Mouse (Mus musculus) midbrain, postnatal 0 days (tissue): ENCODE measurements around the gene Map1b. TPM values are rescaled to one million over a fixed set of nuclear protein-coding genes. Genes with fewer than 3 reads are reported as not detected.

Experiments used
- ATAC-seq: fragments of 200-750 bp; cut with Nextera tagmentation; 2 replicates; pipeline ENCODE4 v1.8.0; 2017; ENCODE audit warnings: moderate number of reproducible peaks, mild to moderate bottlenecking, moderate TSS enrichment, moderate library complexity; ENCODE audit not compliant: low FRiP score
- DNase-seq: peaks from one replicate; pipeline ENCODE4 v3.0.0-alpha.2; 2015; ENCODE audit warnings: low spot score
- H3K27ac ChIP-seq: fragments of 300-500 bp; sonication (generic); 2 replicates; pipeline ENCODE4 v1.5.1; 2014; ENCODE audit warnings: low read depth, mild to moderate bottlenecking, low read length, mixed read lengths
- H3K27me3 ChIP-seq: fragments of 300-500 bp; sonication (generic); 2 replicates; pipeline ENCODE4 v1.6.1; 2014; ENCODE audit warnings: low read length, control low read depth, mixed read lengths; ENCODE audit not compliant: insufficient read depth
- H3K36me3 ChIP-seq: fragments of 300-500 bp; sonication (generic); 2 replicates; pipeline ENCODE4 v1.6.1; 2014; ENCODE audit warnings: low read length, control low read depth, mixed read lengths; ENCODE audit not compliant: insufficient read depth
- H3K4me1 ChIP-seq: fragments of 300-500 bp; sonication (generic); 2 replicates; pipeline ENCODE4 v1.6.1; 2014; ENCODE audit warnings: mild to moderate bottlenecking, control low read depth, antibody characterized with exemption, low read length, mixed read lengths; ENCODE audit not compliant: insufficient read depth
- H3K4me2 ChIP-seq: fragments of 300-500 bp; sonication (generic); 2 replicates; pipeline ENCODE4 v1.6.1; 2014; ENCODE audit warnings: low read depth, mild to moderate bottlenecking, low read length, mixed read lengths; ENCODE audit not compliant: poor library complexity, severe bottlenecking
- H3K4me3 ChIP-seq: fragments of 300-500 bp; sonication (generic); 2 replicates; pipeline ENCODE4 v1.5.1; 2014; ENCODE audit warnings: low read depth, mild to moderate bottlenecking, low read length, moderate library complexity
- H3K9ac ChIP-seq: fragments of 300-500 bp; sonication (generic); replicated peaks from 2 replicates; pipeline ENCODE4 v1.6.1; 2014; ENCODE audit warnings: mild to moderate bottlenecking, low read length, moderate library complexity, mixed read lengths; ENCODE audit not compliant: poor library complexity, severe bottlenecking
- H3K9me3 ChIP-seq: fragments of 300-500 bp; sonication (generic); 2 replicates; pipeline ENCODE4 v1.6.1; 2016; ENCODE audit warnings: low read length, control low read depth
- CTCF ChIP-seq: IDR thresholded peaks from 2 replicates; pipeline ENCODE4 v1.5.1; 2016; ENCODE audit warnings: antibody characterized with exemption, mild to moderate bottlenecking
- WGBS: fragments of 180-500 bp; shearing (Covaris S2); extraction: QIAGEN DNeasy Blood & Tissue Kit; methylation state at CpG from one replicate; pipeline ENCODE4 v1.1.7; 2014; 5-methylcytosine and 5-hydroxymethylcytosine counted together
- polyA plus RNA-seq: library from polyadenylated mRNA; unstranded; fragments of >200 nt; fragmentation: Nextera tagmentation; extraction: Ambion mirVana; gene quantifications from 2 replicates; pipeline ENCODE4 v1.2.1, GENCODE M21; 2015
- total RNA-seq: library from RNA; depleted of rRNA; stranded (reverse); fragments of >200 nt; gene quantifications from 2 replicates; pipeline ENCODE4 v1.2.3, GENCODE M21; 2014

Gene Map1b
- total and polyA plus RNA-seq, 2 experiments from 2014 or later, result 913 to 2,125 TPM

GRCm38 (mm10) chr13:99398149-99398701 lies 118.1 kb downstream of the Map1b start:
- Histone ChIP-seq H3K36me3 (0 out of 2 replicates have a peak, but pooled peaks cover 4% of the 10 kb centered on the region), H3K27me3 (no peaks in the 10 kb centered on the region), H3K4me3 (no peak overlapping the region), H3K27ac (no peak overlapping the region), H3K9ac (no peak overlapping the region), H3K4me2 (no peak overlapping the region), H3K4me1 (no peaks in the 10 kb centered on the region), H3K9me3 (no peaks in the 10 kb centered on the region)
- no peak for TF ChIP-seq CTCF
- DNase-seq (peak; percentile 63), ATAC-seq (peak; percentile 24; the same call in 1 of the 2 replicates)
- WGBS, result 78% methylated on average over 12 of the region's 12 CpGs

- Histone ChIP-seq H3K9me3 (no peaks in the 10 kb centered on the region), H3K4me3 (no peak overlapping the region), H3K9ac (no peak overlapping the region), H3K4me1 (no peaks in the 10 kb centered on the region), H3K27ac (no peak overlapping the region), H3K4me2 (no peak overlapping the region), H3K36me3 (0 out of 2 replicates have a peak, but pooled peaks cover 4% of the 10 kb centered on the region), H3K27me3 (no peaks in the 10 kb centered on the region)
- ATAC-seq (peak; percentile 84; the same call in 1 of the 2 replicates), DNase-seq (peak; percentile 96)
- no peak for TF ChIP-seq CTCF
- 41% methylated on average over 7 of the region's 7 CpGs for whole genome bisulfite sequencing
Observed at GRCm38 (mm10) chr13:99397228-99397627, 119.1 kb downstream of the Map1b start.

DNA sequence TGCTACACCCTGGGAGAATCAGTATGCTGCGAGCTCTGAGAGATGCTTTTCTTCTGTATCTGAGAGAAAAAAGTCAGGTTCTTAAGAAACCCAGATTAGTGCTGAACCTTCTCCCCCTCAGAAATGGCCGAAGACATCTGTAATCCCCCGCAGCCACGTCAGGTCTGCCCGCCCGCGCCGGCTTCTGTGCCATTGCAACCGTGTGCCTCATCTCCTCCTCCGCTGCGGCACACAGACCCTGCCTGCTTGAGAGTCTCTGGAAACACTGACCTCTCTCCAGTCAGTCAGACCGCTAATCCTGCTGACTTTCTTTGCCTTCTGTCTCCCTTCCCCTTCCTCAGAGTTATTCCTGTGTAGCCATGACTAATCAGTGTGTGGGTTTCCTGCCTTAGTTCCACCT lies 120.8 kb downstream of the Map1b start:
- DNase-seq (no peak), ATAC-seq (no peak)
- Histone ChIP-seq H3K4me2 (no peak overlapping the region), H3K27ac (no peak overlapping the region), H3K9ac (no peak overlapping the region), H3K27me3 (no peaks in the 10 kb centered on the region), H3K4me3 (no peak overlapping the region), H3K4me1 (no peaks in the 10 kb centered on the region), H3K9me3 (no peaks in the 10 kb centered on the region), H3K36me3 (0 out of 2 replicates have a peak, but pooled peaks cover 4% of the 10 kb centered on the region)
- 24% methylated on average over 12 of the region's 12 CpGs for WGBS
- TF ChIP-seq CTCF, result no peak

DNA sequence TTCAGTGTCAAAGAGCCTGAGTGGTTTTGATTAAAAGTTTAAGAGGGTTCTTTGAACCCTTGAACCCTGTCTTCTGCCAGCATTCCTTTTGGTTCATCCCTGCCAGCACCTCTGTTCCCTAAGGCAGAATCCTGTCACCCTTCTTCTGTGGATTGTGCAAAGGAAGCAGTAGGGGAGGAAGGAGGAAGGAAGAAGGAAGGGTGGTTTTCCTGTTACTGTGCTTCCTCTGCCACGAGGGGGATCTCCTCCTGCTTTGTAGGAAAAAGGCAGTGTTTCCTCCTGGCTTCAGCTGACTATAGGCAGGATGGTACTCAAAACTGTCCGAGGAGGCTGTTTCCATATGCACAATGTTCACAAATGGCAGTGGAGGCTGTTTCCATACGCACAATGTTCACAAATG lies 121.6 kb downstream of the Map1b start:
- Histone ChIP-seq H3K4me3 (no peak overlapping the region), H3K27me3 (no peaks in the 10 kb centered on the region), H3K36me3 (no peaks in the 10 kb centered on the region), H3K9ac (no peak overlapping the region), H3K4me1 (no peaks in the 10 kb centered on the region), H3K4me2 (no peak overlapping the region), H3K9me3 (no peaks in the 10 kb centered on the region), H3K27ac (no peak overlapping the region)
- no peak for DNase-seq
- 28% methylated on average over 3 of the region's 3 CpGs for WGBS
- peak; percentile 63 for TF ChIP-seq CTCF
- no peak for ATAC-seq

GRCm38 (mm10) chr13:99393128-99393527 lies 123.2 kb downstream of the Map1b start:
- H3K9me3 ChIP-seq, result no peaks in the 10 kb centered on the region
- 88% methylated on average over 3 of the region's 3 CpGs for WGBS
- no peak for TF ChIP-seq CTCF

GRCm38 (mm10) chr13:99391417-99391816 lies 124.9 kb downstream of the Map1b start:
- Histone ChIP-seq H3K27me3 (no peaks in the 10 kb centered on the region), H3K36me3 (no peaks in the 10 kb centered on the region), H3K27ac (no peak overlapping the region), H3K9me3 (no peaks in the 10 kb centered on the region), H3K9ac (no peak overlapping the region), H3K4me1 (no peaks in the 10 kb centered on the region), H3K4me2 (no peak overlapping the region), H3K4me3 (no peak overlapping the region)
- TF ChIP-seq CTCF, result no peak
- DNase-seq, result peak; percentile 37
- WGBS, result 70% methylated on average over 3 of the region's 3 CpGs
- ATAC-seq, result no peak

More at GRCm38 (mm10) chr13:99393128-99393527, 123.2 kb downstream of the Map1b start:
- Histone ChIP-seq H3K27ac (no peak overlapping the region), H3K9ac (no peak overlapping the region), H3K27me3 (no peaks in the 10 kb centered on the region), H3K4me2 (no peak overlapping the region), H3K36me3 (no peaks in the 10 kb centered on the region), H3K4me3 (no peak overlapping the region), H3K4me1 (no peaks in the 10 kb centered on the region)
- DNase-seq (no peak), ATAC-seq (no peak)
